Mouse (Mus musculus) kidney, postnatal 14 days (tissue): ENCODE results near the gene Myh1.

Experiments
- DNase-seq: peaks from one replicate; pipeline ENCODE4 v3.0.0; 2022; ENCODE audit warnings: mixed read lengths

Gene Myh1

DNA sequence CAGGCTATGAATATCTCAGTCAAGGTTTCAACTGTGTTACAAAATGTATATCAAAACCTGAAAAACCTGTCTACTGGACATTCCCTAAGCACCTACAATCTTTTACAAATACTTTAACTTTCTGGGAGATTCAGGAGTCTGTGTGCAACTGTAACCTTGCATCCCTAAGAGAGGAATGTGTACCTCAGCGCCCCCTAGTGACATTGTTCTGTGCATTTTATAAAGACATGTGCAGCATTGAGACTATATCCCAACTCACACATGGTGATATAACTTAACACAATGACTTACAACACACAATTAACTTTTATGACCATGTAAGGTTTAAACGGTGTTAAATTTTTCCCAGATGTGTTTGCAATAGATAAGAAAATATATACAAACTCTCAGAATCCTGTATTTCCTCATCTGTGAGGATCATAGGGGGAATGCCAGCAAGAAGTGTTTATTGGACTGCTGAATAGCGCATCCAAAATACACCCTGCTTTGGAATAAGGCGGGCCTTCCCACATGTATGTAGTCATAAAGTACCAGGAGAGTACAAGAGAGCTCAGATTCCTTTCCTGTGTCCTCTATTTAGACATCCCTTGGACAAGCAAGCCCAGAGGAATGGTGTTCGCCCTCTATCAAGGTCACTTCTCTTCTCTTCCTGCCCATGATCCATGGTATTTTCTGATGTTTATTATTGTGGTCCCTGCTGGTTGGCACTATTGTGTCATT, 35.9 kb downstream of the Myh1 start:
- DNase-seq = peak; percentile 38

DNA sequence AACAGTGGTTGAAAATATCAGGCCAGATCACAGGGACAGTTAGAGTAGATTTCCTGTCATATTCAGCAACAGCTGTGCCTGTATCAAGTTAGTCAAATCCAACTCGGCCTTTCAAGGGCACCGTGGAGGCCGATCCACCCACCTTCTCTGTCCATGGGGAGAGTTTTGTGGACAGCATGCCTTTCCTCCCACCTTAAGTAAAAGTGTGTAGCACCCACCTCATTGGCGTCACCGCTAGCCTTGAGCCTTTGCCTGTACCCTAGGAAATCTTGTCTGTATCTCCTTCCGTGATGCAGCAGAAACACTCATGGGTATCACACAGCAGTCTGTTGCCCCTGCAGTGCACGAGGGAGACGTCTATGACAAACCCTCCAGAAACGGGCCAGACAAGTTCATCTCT, 36.9 kb downstream of the Myh1 start:
- no peak for DNase-seq

DNA sequence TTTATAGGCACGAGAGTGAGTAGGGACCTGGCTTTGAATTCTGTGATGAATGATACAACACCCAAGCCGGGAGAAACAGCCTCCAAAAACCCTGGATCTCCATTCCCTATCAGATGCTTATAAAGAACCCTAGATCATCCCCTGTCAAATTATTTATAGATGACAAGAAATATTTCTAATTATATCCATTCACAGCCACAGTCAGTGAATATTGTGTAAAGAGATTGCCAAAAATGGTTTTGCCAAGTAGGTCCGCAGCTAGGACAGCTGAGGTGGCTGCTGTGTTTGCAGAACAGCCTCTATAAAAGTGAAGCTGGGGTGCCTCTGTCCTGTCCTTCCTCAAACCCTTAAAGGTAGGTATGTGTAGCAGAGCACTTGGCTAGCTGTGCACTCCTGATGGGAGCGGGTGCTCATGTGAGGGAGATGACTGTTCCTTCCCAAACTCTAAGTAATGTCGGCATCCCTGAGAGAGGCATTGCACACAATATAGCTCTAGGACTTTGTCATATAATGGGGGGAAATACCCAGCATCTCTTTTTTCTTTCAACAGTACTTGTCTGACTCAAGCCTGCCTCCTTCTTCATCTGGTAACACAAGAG, 37.7 kb downstream of the Myh1 start, which contains the start of gene Myh4:
TSS of gene Myh4 (plus strand) at position 549 of the 599 bp plus-strand sequence.
- no peak for DNase-seq

DNA sequence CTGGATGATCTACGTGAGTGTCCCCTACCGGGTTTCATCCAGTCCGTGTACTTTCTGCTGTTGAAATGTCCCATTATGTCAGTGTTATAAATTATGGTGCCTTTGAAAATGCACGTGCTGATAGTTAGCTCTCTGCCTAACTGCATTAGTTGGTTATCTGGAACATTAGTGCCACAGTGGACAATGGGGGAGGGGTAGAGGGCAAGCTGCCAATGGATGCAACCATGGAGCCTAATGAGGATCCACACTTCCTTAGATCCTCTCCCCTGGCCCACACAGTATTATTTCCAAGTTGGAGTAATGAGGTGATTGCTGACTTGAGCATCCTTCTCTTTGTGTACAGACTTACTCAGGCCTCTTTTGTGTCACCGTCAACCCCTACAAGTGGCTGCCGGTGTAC, 41.2 kb downstream of the Myh1 start:
- no peak for DNase-seq

DNA sequence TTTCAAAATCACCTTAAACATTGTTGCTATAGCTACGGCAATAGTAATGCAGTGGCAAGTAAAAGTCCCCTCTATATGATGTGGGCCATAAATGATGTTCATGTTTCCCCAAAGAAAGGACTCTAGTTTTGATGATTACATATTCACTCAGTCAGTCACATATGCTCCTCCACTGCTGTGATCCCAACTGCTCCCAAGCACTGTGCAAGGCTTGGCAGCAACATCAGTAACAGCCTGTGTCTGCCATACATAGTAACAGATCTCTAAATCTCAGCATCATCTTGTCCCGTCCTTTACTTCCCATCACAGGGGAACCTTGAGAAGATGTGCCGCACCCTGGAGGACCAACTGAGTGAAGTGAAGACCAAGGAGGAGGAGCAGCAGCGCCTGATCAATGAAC, 53.8 kb downstream of the Myh1 start:
- DNase-seq = no peak

DNA sequence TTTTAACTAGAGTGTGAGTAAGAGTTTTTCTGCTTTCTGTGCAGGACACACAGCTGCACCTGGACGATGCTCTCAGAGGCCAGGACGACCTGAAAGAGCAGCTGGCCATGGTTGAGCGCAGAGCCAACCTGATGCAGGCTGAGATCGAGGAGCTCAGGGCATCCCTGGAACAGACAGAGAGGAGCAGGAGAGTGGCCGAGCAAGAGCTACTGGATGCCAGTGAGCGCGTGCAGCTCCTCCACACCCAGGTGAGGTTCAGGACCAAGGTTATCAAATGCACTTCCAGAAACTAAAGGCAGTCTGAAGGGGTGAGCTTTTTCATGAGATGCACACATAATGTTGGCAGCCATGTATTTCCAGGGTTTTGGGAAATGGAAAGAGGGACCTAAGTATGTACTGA, 57.2 kb downstream of the Myh1 start:
- DNase-seq = no peak

DNA sequence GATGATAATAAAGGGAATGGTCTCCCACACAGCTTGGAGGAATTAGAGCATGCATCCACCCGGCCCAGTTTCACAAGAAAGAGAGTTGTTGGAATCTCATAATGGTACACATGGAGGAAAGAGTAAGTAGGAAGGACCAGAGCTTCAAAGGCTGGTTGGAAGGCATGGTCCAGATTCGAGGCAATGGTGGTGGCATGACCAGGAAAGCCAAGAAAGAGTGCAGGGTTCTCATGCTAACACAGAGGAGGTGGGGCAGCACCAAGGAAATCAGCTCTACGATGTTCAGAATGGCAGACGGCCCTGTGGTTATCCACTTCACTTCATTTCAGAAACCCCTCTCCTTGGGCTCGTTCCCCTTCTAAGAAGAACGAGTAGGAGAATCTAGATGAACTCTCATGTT, 61.1 kb downstream of the Myh1 start:
- no peak for DNase-seq
